ENCODE assay signal across 24 mouse cellular contexts in genomic region chr5:108369964-108370363, GRCm38 (mm10). TPM values are rescaled to one million over a fixed set of nuclear protein-coding genes. Genes with fewer than 3 reads are reported as not detected.
DNase-seq lines count a peak whose midpoint lies in the region; ATAC-seq and TF ChIP-seq lines count a peak whose summit lies in the region.
"Had no signal": no experiment of that assay in that cellular context is flagged by ENCODE, and none has a peak within 500 bp of the region (broad histone marks: within the 10 kb centered on the region; RNA-seq: fewer than 3 reads in every experiment).

No protein-coding gene starts in this region.

- DNase-seq in left cerebral cortex, adult 2 months (ENCODE audit: extremely low spot score in 1 of 2, low spot score in 2 of 2), result no peak
- DNase-seq in left cerebral cortex, postnatal 14 days (ENCODE audit: low spot score in 2 of 2), result no peak
- DNase-seq in ES-CJ7 (ENCODE audit: low read depth, low spot score), result peak; percentile 8
- DNase-seq: B cell, adult 2 months had no signal

- peak overlapping the region; percentile 58 for H3K27ac ChIP-seq in left cerebral cortex, adult 2 months
- no peak overlapping the region for H3K27ac ChIP-seq in neural tube, embryonic 15.5 days (replicated peaks)
- no peak overlapping the region for H3K27ac ChIP-seq in intestine, embryonic 15.5 days
- H3K27ac ChIP-seq: embryonic facial prominence, embryonic 15.5 days; forebrain, embryonic 13.5 days; heart, embryonic 15.5 days; hindbrain, embryonic 12.5 days; liver, embryonic 15.5 days; lung, embryonic 15.5 days; neural tube, embryonic 13.5 days; stomach, embryonic 15.5 days had no signal

- H3K4me2 ChIP-seq in neural tube, embryonic 15.5 days, result peak overlapping the region; percentile 95; the same call in 1 of the 2 replicates
- H3K4me2 ChIP-seq in intestine, embryonic 15.5 days (replicated peaks), result no peak overlapping the region

- intact Hi-C loops in left cerebral cortex, adult 2 months (cut with DNase I), result loop anchor here (1.0 to 5.0 kb wide), 4 partner anchors 15 to 92 kb away; partner anchors contain the start of genes Atp5k and Pcgf3
- intact Hi-C loops in left cerebral cortex, postnatal 14 days (cut with DNase I), result no loop called here

- H3K27me3 ChIP-seq in E14TG2a.4 (ENCODE audit: insufficient read depth, low read length), result peaks cover 78% of the 10 kb centered on the region
- peaks cover 69% of the 10 kb centered on the region for H3K27me3 ChIP-seq in neural tube, embryonic 15.5 days (replicated peaks)
- H3K27me3 ChIP-seq in intestine, embryonic 15.5 days (replicated peaks), result peaks cover 66% of the 10 kb centered on the region

- 1% methylated on average over 6 of the region's 6 CpGs for WGBS in neural tube, embryonic 15.5 days
- WGBS in intestine, embryonic 15.5 days, result 2% methylated on average over 6 of the region's 6 CpGs

- ATAC-seq in neural tube, embryonic 15.5 days (ENCODE audit: low FRiP score), result no peak
- ATAC-seq in intestine, embryonic 15.5 days, result no peak
- ATAC-seq: intestine, postnatal 0 days had no signal

- H3K4me3 ChIP-seq in left cerebral cortex, adult 2 months, result peak overlapping the region; percentile 77
- H3K4me3 ChIP-seq in E14TG2a.4 (replicated peaks; ENCODE audit: low read length), result peak overlapping the region; percentile 74; the same call in 1 of the 2 replicates
- H3K4me3 ChIP-seq in neural tube, embryonic 15.5 days (replicated peaks), result no peak overlapping the region
- no peak overlapping the region for H3K4me3 ChIP-seq in intestine, embryonic 15.5 days (replicated peaks)

- peaks cover 37% of the 10 kb centered on the region for H3K4me1 ChIP-seq in E14TG2a.4 (replicated peaks; ENCODE audit: low read depth, low read length)
- peaks cover 42% of the 10 kb centered on the region for H3K4me1 ChIP-seq in neural tube, embryonic 15.5 days
- peaks cover 28% of the 10 kb centered on the region for H3K4me1 ChIP-seq in intestine, embryonic 15.5 days (replicated peaks)

- TF ChIP-seq CTCF in left cerebral cortex, adult 2 months (IDR thresholded peaks at IDR 0.05), result no peak
- no peak for TF ChIP-seq CTCF in E14TG2a.4 (conservative IDR thresholded peaks at IDR 0.05; ENCODE audit: low read length)

- no peaks in the 10 kb centered on the region for H3K36me3 ChIP-seq in E14TG2a.4 (ENCODE audit: insufficient read depth, low read length)
- no peaks in the 10 kb centered on the region for H3K36me3 ChIP-seq in neural tube, embryonic 15.5 days
- H3K36me3 ChIP-seq in intestine, embryonic 15.5 days, result no peaks in the 10 kb centered on the region
- H3K36me3 ChIP-seq: embryonic facial prominence, embryonic 15.5 days; G1E; heart, embryonic 15.5 days; hindbrain, embryonic 12.5 days; liver, embryonic 15.5 days; lung, embryonic 15.5 days; neural tube, embryonic 13.5 days; stomach, embryonic 15.5 days had no signal

- H3K9me3 ChIP-seq in E14TG2a.4 (ENCODE audit: low read length), result no peaks in the 10 kb centered on the region
- H3K9me3 ChIP-seq in neural tube, embryonic 15.5 days (replicated peaks), result no peaks in the 10 kb centered on the region
- H3K9me3 ChIP-seq in intestine, embryonic 15.5 days, result no peaks in the 10 kb centered on the region
- H3K9me3 ChIP-seq: embryonic facial prominence, embryonic 15.5 days; forebrain, embryonic 13.5 days; heart, embryonic 15.5 days; hindbrain, embryonic 12.5 days; liver, embryonic 15.5 days; lung, embryonic 15.5 days; neural tube, embryonic 13.5 days; stomach, embryonic 15.5 days had no signal

- H3K9ac ChIP-seq in neural tube, embryonic 15.5 days (replicated peaks), result no peak overlapping the region
- no peak overlapping the region for H3K9ac ChIP-seq in intestine, embryonic 15.5 days
- H3K9ac ChIP-seq: embryonic facial prominence, embryonic 15.5 days; hindbrain, embryonic 12.5 days; liver, embryonic 15.5 days; lung, embryonic 15.5 days; stomach, embryonic 15.5 days had no signal

RNA-seq across cellular contexts. Expression of gene Gm42517, which starts 2.2 kb away (rescaled TPM):
- 10 to 100 TPM; 59.8 to 70.1 TPM for total RNA-seq in left cerebral cortex, adult 2 months (2021)
- total RNA-seq in left cerebral cortex, postnatal 14 days (2021), result 10 to 100 TPM; 76.9 to 78.2 TPM
- polyA plus RNA-seq in neural tube, embryonic 15.5 days (2015; fragmentation: Nextera tagmentation; extraction: Ambion mirVana), result 2.4 and 3.0 TPM in 2 replicates
- 0.08 TPM in 1 of 2 replicates, not detected in the other for polyA plus RNA-seq in intestine, embryonic 15.5 days (2015; fragmentation: Nextera tagmentation; extraction: Ambion mirVana)
- total RNA-seq: G1E; liver, adult 2 months; megakaryocyte-erythroid progenitor cell, adult 5-6 weeks had no signal
- polyA plus RNA-seq: G1E; heart, embryonic 15.5 days; liver, adult 2 months; lung, embryonic 15.5 days had no signal

RNA-seq across cellular contexts. Expression of gene Pde6b, which starts 18.2 kb away (rescaled TPM):
- total RNA-seq in left cerebral cortex, adult 2 months (2021), result under 1 TPM; 0.28 to 0.48 TPM
- total RNA-seq in left cerebral cortex, postnatal 14 days (2021), result under 1 TPM; 0.13 to 0.19 TPM
- polyA plus RNA-seq in neural tube, embryonic 15.5 days (2015; fragmentation: Nextera tagmentation; extraction: Ambion mirVana), result 0.29 and 0.34 TPM in 2 replicates
- polyA plus RNA-seq in intestine, embryonic 15.5 days (2015; fragmentation: Nextera tagmentation; extraction: Ambion mirVana), result 0.09 and 0.18 TPM in 2 replicates
- total RNA-seq: adrenal gland, postnatal 10 days; gastrocnemius, postnatal 10 days; heart, postnatal 25 days; left cerebral cortex, postnatal 4 days; liver, adult 2 months; megakaryocyte-erythroid progenitor cell, adult 5-6 weeks; midbrain, postnatal 0 days had no signal
- polyA plus RNA-seq: G1E; liver, adult 2 months; liver, embryonic 15.5 days; midbrain, postnatal 0 days had no signal

RNA-seq across cellular contexts. Expression of gene Pigg, which starts 57.6 kb away (rescaled TPM):
- 10 to 100 TPM; 13.1 to 14.1 TPM for total RNA-seq in left cerebral cortex, adult 2 months (2021)
- total RNA-seq in left cerebral cortex, postnatal 14 days (2021), result 10 to 100 TPM; 10.5 to 10.7 TPM
- 4.5 and 4.9 TPM in 2 replicates for polyA plus RNA-seq in neural tube, embryonic 15.5 days (2015; fragmentation: Nextera tagmentation; extraction: Ambion mirVana)
- polyA plus RNA-seq in intestine, embryonic 15.5 days (2015; fragmentation: Nextera tagmentation; extraction: Ambion mirVana), result 7.5 and 7.7 TPM in 2 replicates

Comparison
In these comparisons a context has a peak if more than half of its experiments do, and no peak if none do; other contexts are left out.
1. H3K4me3 ChIP-seq: peak in left cerebral cortex, adult 2 months (single experiment) and E14TG2a.4 (single experiment); none in neural tube, embryonic 15.5 days (single experiment) and intestine, embryonic 15.5 days (single experiment).